Mouse (Mus musculus) liver, postnatal 0 days (tissue): ENCODE measurements around the gene Hist2h2ab. TPM values are rescaled to one million over a fixed set of nuclear protein-coding genes. Genes with fewer than 3 reads are reported as not detected.

Experiments
- ATAC-seq: fragments of 200-750 bp; cut with Nextera tagmentation; 2 replicates; pipeline ENCODE4 v1.8.0; 2017; ENCODE audit warnings: mild to moderate bottlenecking, moderate library complexity
- DNase-seq: peaks from one replicate; pipeline ENCODE4 v3.0.0-alpha.2; 2016
- H3K27ac ChIP-seq: fragments of 300-500 bp; sonication (generic); 2 replicates; pipeline ENCODE4 v1.5.1; 2014; ENCODE audit warnings: antibody characterized with exemption, moderate library complexity, mild to moderate bottlenecking, low read depth
- H3K27me3 ChIP-seq: fragments of 300-500 bp; sonication (generic); 2 replicates; pipeline ENCODE4 v1.6.1; 2014; ENCODE audit warnings: low read length, control low read depth, mixed read lengths; ENCODE audit not compliant: insufficient read depth
- H3K36me3 ChIP-seq: fragments of 300-500 bp; sonication (generic); replicated peaks from 2 replicates; pipeline ENCODE4 v1.6.1; 2014; ENCODE audit warnings: mild to moderate bottlenecking, control low read depth, low read length, moderate library complexity, mixed read lengths; ENCODE audit not compliant: insufficient read depth
- H3K4me1 ChIP-seq: fragments of 300-500 bp; sonication (generic); 2 replicates; pipeline ENCODE4 v1.6.1; 2014; ENCODE audit warnings: antibody characterized with exemption, mild to moderate bottlenecking, control low read depth; ENCODE audit not compliant: insufficient read depth
- H3K4me2 ChIP-seq: fragments of 300-500 bp; sonication (generic); 2 replicates; pipeline ENCODE4 v1.6.1; 2014; ENCODE audit warnings: low read depth, mild to moderate bottlenecking, low read length, moderate library complexity, mixed read lengths
- H3K4me3 ChIP-seq: fragments of 300-500 bp; sonication (generic); 2 replicates; pipeline ENCODE4 v1.5.1; 2014; ENCODE audit warnings: low read depth, low read length
- H3K9ac ChIP-seq: fragments of 300-500 bp; sonication (generic); replicated peaks from 2 replicates; pipeline ENCODE4 v1.6.1; 2014; ENCODE audit warnings: mild to moderate bottlenecking, moderate library complexity
- H3K9me3 ChIP-seq: fragments of 300-500 bp; sonication (generic); 2 replicates; pipeline ENCODE4 v1.6.1; 2016; ENCODE audit warnings: mild to moderate bottlenecking, control low read depth, low read length, mixed read lengths
- CTCF ChIP-seq: sonication (generic); IDR thresholded peaks from 2 replicates; pipeline ENCODE4 v1.5.1; 2016; ENCODE audit warnings: antibody characterized with exemption, low read depth
- EP300 ChIP-seq: IDR thresholded peaks from 2 replicates; pipeline ENCODE4 v1.6.1; 2016; ENCODE audit warnings: antibody characterized with exemption, low read depth, mild to moderate bottlenecking
- WGBS: fragments of 180-500 bp; shearing (Covaris S2); extraction: QIAGEN DNeasy Blood & Tissue Kit; methylation state at CpG from one replicate; pipeline ENCODE4 v1.1.7; 2014; ENCODE audit not compliant: insufficient replicate concordance; 5-methylcytosine and 5-hydroxymethylcytosine counted together
- polyA plus RNA-seq: library from polyadenylated mRNA; unstranded; fragments of >200 nt; fragmentation: Nextera tagmentation; extraction: Ambion mirVana; gene quantifications from 2 replicates; pipeline ENCODE4 v1.2.1, GENCODE M21; 2015

The Hist2h2ab gene
- polyA plus RNA-seq, 1 experiment from 2014 or later: 0.46 TPM

- peaks cover 32% of the 10 kb centered on the region for H3K4me1 ChIP-seq
- WGBS: under 1% methylated on average over 40 of the region's 40 CpGs
Measured at GRCm38 (mm10) chr3:96262979-96263550, 43.4 kb downstream of the Hist2h2ab start, which contains the start of gene Hist2h4. Hist2h4 (minus strand) TSS chr3:96263311.

GRCm38 (mm10) chr3:96263558-96264403 is 44.1 kb downstream of the Hist2h2ab start:
- Histone ChIP-seq H3K4me2 (peak overlapping the region; percentile 82), H3K27me3 (no peaks in the 10 kb centered on the region), H3K9ac (peak overlapping the region; percentile 91), H3K4me3 (peak overlapping the region; percentile 70), H3K36me3 (no peaks in the 10 kb centered on the region), H3K9me3 (no peaks in the 10 kb centered on the region), H3K4me1 (peaks cover 32% of the 10 kb centered on the region), H3K27ac (peak overlapping the region; percentile 99)
- ATAC-seq (peak; percentile 40), DNase-seq (peak; percentile 65)
- WGBS: 4% methylated on average over 27 of the region's 27 CpGs
- TF ChIP-seq EP300 (no peak), CTCF (no peak)

More at GRCm38 (mm10) chr3:96262979-96263550, 43.4 kb downstream of the Hist2h2ab start, which contains the start of gene Hist2h4:
- Histone ChIP-seq H3K27me3 (no peaks in the 10 kb centered on the region), H3K9ac (peak within 1 kb of the TSS; percentile 91), H3K4me3 (peak within 1 kb of the TSS; percentile 70), H3K27ac (peak within 1 kb of the TSS; percentile 99), H3K4me2 (peak within 1 kb of the TSS; percentile 82), H3K9me3 (no peaks in the 10 kb centered on the region), H3K36me3 (no peaks in the 10 kb centered on the region)
- DNase-seq (peak; percentile 96), ATAC-seq (peak; percentile 86)
- TF ChIP-seq CTCF: peak; percentile 66
- TF ChIP-seq EP300: peak; percentile 96

GRCm38 (mm10) chr3:96264404-96264949 is 44.8 kb downstream of the Hist2h2ab start:
- no peaks in the 10 kb centered on the region for H3K36me3 ChIP-seq
- peak overlapping the region; percentile 82 for H3K4me2 ChIP-seq
- H3K27ac ChIP-seq: peak overlapping the region; percentile 99
- peaks cover 32% of the 10 kb centered on the region for H3K4me1 ChIP-seq
- H3K9me3 ChIP-seq: no peaks in the 10 kb centered on the region
- DNase-seq: no peak
- peak overlapping the region; percentile 70 for H3K4me3 ChIP-seq
- peak overlapping the region; percentile 91 for H3K9ac ChIP-seq
- WGBS: 64% methylated on average over 7 of the region's 7 CpGs
- no peaks in the 10 kb centered on the region for H3K27me3 ChIP-seq
- no peak for ATAC-seq
- TF ChIP-seq EP300 (no peak), CTCF (no peak)

- H3K27ac ChIP-seq: peak overlapping the region; percentile 62
- no peak for ATAC-seq
- no peaks in the 10 kb centered on the region for H3K9me3 ChIP-seq
- H3K4me1 ChIP-seq: peaks cover 36% of the 10 kb centered on the region
- WGBS: 60% methylated on average over 8 of the region's 8 CpGs
- H3K4me3 ChIP-seq: no peak overlapping the region
- H3K27me3 ChIP-seq: no peaks in the 10 kb centered on the region
- TF ChIP-seq EP300 (peak; percentile 69; the same call in 1 of the 2 replicates), CTCF (no peak)
- no peak for DNase-seq
- no peaks in the 10 kb centered on the region for H3K36me3 ChIP-seq
- no peak overlapping the region for H3K4me2 ChIP-seq
- H3K9ac ChIP-seq: no peak overlapping the region
Measured at GRCm38 (mm10) chr3:96266132-96266710, 46.6 kb downstream of the Hist2h2ab start.

- H3K4me2 ChIP-seq: peak overlapping the region; percentile 60; the same call in 1 of the 2 replicates
- H3K27ac ChIP-seq: peak overlapping the region; percentile 98
- TF ChIP-seq EP300 (no peak), CTCF (no peak)
- H3K4me3 ChIP-seq: peak overlapping the region; percentile 52
- no peak for DNase-seq
- ATAC-seq: no peak
- no peaks in the 10 kb centered on the region for H3K36me3 ChIP-seq
- WGBS: 69% methylated on average over 4 of the region's 4 CpGs
- peak overlapping the region; percentile 85 for H3K9ac ChIP-seq
- peaks cover 27% of the 10 kb centered on the region for H3K4me1 ChIP-seq
- no peaks in the 10 kb centered on the region for H3K27me3 ChIP-seq
- no peaks in the 10 kb centered on the region for H3K9me3 ChIP-seq
Measured at GRCm38 (mm10) chr3:96267541-96267940, 47.9 kb downstream of the Hist2h2ab start.
